Mouse (Mus musculus) embryonic facial prominence, embryonic 15.5 days (tissue): ENCODE results near the gene Zfyve27. TPM values are rescaled to one million over a fixed set of nuclear protein-coding genes. Genes with fewer than 3 reads are reported as not detected.

Source experiments
- ATAC-seq: fragments of 200-750 bp; cut with Nextera tagmentation; 2 replicates; pipeline ENCODE4 v1.8.0; 2017; ENCODE audit warnings: low read depth, moderate TSS enrichment; ENCODE audit not compliant: insufficient number of reproducible peaks, low FRiP score, low TSS enrichment
- H3K27ac ChIP-seq: fragments of 300-500 bp; sonication (generic); replicated peaks from 2 replicates; pipeline ENCODE4 v1.5.1; 2015; ENCODE audit warnings: mild to moderate bottlenecking, inconsistent platforms
- H3K27me3 ChIP-seq: fragments of 300-500 bp; sonication (generic); 2 replicates; pipeline ENCODE4 v1.6.1; 2015; ENCODE audit warnings: inconsistent platforms
- H3K36me3 ChIP-seq: fragments of 300-500 bp; sonication (generic); 2 replicates; pipeline ENCODE4 v1.6.1; 2015; ENCODE audit warnings: mild to moderate bottlenecking, inconsistent platforms
- H3K4me1 ChIP-seq: fragments of 300-500 bp; sonication (generic); 2 replicates; pipeline ENCODE4 v1.6.1; 2015; ENCODE audit warnings: inconsistent platforms
- H3K4me2 ChIP-seq: fragments of 300-500 bp; sonication (generic); replicated peaks from 2 replicates; pipeline ENCODE4 v1.6.1; 2015; ENCODE audit warnings: mild to moderate bottlenecking, inconsistent platforms
- H3K4me3 ChIP-seq: fragments of 300-500 bp; sonication (generic); replicated peaks from 2 replicates; pipeline ENCODE4 v1.5.1; 2015; ENCODE audit warnings: mild to moderate bottlenecking, inconsistent platforms
- H3K9ac ChIP-seq: fragments of 300-500 bp; sonication (generic); 2 replicates; pipeline ENCODE4 v1.6.1; 2015; ENCODE audit warnings: inconsistent platforms
- H3K9me3 ChIP-seq: fragments of 300-500 bp; sonication (generic); replicated peaks from 2 replicates; pipeline ENCODE4 v1.6.1; 2016; ENCODE audit warnings: inconsistent platforms
- WGBS: fragments of 180-500 bp; shearing (Covaris S2); methylation state at CpG from one replicate; pipeline ENCODE4 v1.1.7; 2015; 5-methylcytosine and 5-hydroxymethylcytosine counted together
- polyA plus RNA-seq: library from polyadenylated mRNA; unstranded; fragments of >200 nt; fragmentation: Nextera tagmentation; extraction: Ambion mirVana; gene quantifications from 2 replicates; pipeline ENCODE4 v1.2.1, GENCODE M21; 2015

The Zfyve27 gene
- polyA plus RNA-seq, 1 experiment from 2014 or later = 28.8 TPM

DNA sequence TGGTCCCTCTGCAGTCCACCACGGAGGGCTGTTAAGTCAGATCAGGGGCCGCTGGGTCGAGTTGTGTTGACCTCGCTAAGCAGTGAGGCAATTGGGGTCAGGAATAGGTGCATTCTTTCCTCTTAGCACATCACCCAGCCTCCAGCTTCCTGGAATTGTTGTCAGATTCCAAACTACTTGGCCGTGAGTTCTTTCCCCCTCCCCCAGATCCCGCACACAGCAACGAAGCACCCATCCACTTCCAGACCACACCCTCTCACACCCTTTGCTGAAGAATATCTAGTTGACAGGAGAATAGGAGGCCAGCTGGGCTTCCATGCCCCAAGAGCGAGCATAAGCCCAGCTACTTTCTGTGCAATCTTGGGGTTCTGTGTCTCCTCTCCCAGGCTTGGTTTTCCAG is 48.2 kb downstream of the Zfyve27 start:
- Histone ChIP-seq H3K9me3 (no peaks in the 10 kb centered on the region), H3K9ac (no peak overlapping the region), H3K36me3 (no peaks in the 10 kb centered on the region), H3K27me3 (peaks cover 9% of the 10 kb centered on the region), H3K4me3 (no peak overlapping the region), H3K4me1 (no peaks in the 10 kb centered on the region), H3K27ac (no peak overlapping the region), H3K4me2 (no peak overlapping the region)
- WGBS = 27% methylated on average over 8 of the region's 8 CpGs
- ATAC-seq = no peak

DNA sequence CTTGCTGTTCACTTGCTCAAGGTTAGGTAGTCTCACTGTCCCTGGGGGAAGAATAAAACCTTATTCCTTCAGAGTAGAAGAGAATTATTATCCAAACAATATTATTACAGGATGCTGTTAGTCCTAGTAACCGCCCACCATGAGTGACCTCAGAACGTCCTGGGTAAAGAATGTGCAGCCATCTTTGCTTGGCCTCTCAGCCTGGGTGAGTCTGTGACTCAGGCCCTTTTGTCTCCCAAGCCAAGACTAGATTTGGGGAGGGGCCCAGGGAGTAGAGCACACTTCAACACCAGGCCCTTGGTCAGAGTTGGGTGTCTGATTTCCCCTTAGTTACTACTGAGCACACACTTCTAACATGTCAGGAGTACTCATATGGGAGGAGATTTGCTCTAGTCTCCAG is 50.9 kb downstream of the Zfyve27 start:
- H3K27me3 ChIP-seq = peaks cover 3% of the 10 kb centered on the region

DNA sequence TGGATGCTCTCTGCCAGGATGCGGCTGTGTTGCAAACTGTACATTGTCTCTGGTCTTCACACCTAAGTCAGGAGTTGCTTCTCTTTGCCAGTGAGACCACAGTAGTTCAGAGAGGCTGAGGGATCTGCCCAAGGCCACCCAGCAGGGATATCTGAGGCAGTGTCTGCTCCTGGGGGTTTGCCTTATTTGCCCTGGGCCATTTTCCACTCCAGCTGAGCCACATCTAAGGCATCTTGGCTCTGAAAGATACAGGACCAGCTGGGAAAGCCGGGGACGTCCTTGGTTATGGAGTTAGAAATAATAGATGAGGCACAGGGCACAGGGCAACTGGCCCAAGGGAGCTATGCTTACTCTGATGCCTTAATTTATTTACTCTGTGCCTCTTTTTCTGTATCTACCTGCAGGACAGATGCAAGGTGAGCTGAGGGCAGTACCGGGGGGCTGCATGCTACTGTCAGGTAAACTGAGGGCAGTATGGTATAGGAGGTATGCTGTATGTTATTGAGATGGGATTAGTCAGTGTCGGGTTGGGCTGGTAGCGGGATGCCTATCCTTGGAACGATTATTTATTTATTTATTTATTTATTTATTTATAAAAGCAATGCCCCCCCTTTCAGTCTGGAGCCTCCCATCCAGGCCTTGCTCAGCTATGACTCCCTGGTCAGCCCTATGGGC is 53.1 kb downstream of the Zfyve27 start:
- WGBS = 68% methylated on average over 7 of the region's 7 CpGs

More for the DNA sequence above, 50.9 kb downstream of the Zfyve27 start:
- Histone ChIP-seq H3K9ac (no peak overlapping the region), H3K36me3 (no peaks in the 10 kb centered on the region), H3K4me2 (no peak overlapping the region), H3K27ac (no peak overlapping the region), H3K4me1 (no peaks in the 10 kb centered on the region), H3K4me3 (no peak overlapping the region), H3K9me3 (no peaks in the 10 kb centered on the region)
- ATAC-seq = no peak
- WGBS = 82% methylated on average over 2 of the region's 2 CpGs

DNA sequence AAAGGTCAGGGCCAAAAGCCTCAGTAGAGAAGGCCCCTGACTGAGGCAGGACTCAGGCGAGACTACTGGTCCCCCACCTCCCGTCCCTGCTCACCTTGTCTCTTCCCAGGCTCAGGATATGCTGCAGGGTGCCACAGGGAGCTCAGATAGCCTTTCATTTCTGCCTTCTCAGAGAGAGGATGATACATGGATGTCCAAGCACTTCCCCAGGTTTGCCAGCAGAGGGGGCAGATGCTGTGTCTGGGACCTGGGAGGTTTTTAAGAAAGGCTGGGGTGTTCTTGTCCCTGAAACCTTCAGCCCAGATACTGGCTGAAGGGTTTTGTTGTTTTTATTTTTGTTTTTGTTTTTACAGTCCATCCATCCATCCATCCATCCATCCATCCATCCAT is 53.6 kb downstream of the Zfyve27 start:
- no peaks in the 10 kb centered on the region for H3K9me3 ChIP-seq
- H3K4me3 ChIP-seq = no peak overlapping the region
- H3K4me2 ChIP-seq = no peak overlapping the region
- ATAC-seq = no peak
- H3K27me3 ChIP-seq = no peaks in the 10 kb centered on the region; the same call in 1 of the 2 replicates
- H3K27ac ChIP-seq = no peak overlapping the region
- no peaks in the 10 kb centered on the region for H3K36me3 ChIP-seq
- no peak overlapping the region for H3K9ac ChIP-seq
- WGBS = 3% methylated on average over 2 of the region's 2 CpGs
- H3K4me1 ChIP-seq = no peaks in the 10 kb centered on the region

More for the DNA sequence above, 53.1 kb downstream of the Zfyve27 start:
- no peak overlapping the region for H3K9ac ChIP-seq
- H3K27ac ChIP-seq = no peak overlapping the region
- H3K36me3 ChIP-seq = no peaks in the 10 kb centered on the region
- no peak overlapping the region for H3K4me3 ChIP-seq
- no peaks in the 10 kb centered on the region for H3K9me3 ChIP-seq
- no peaks in the 10 kb centered on the region for H3K4me1 ChIP-seq
- ATAC-seq = no peak
- H3K27me3 ChIP-seq = no peaks in the 10 kb centered on the region; the same call in 1 of the 2 replicates
- H3K4me2 ChIP-seq = no peak overlapping the region

DNA sequence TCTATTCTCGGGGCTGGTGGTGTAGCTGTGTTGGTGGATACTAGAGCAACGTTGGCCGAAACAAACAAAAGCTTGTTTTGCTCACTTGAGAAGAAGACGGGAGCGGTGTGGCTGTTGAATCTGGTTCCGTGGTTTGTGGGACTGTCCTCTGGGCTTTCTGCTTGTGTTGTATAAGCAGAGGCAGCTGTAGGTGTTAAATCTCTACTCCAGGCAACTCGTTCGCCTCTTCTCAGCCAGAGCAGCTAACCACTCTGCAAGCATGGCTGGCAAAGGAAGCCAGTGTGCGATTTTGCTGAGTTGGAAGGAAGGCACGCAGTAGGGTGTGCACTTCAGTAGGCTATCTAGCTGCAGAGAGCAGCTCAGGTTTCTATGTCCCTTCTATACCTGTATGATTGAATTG is 62.7 kb downstream of the Zfyve27 start:
- H3K9me3 ChIP-seq = no peaks in the 10 kb centered on the region
- no peak overlapping the region for H3K4me3 ChIP-seq
- H3K9ac ChIP-seq = no peak overlapping the region
- no peak for ATAC-seq
- H3K4me1 ChIP-seq = 0 out of 2 replicates have a peak, but pooled peaks cover 5% of the 10 kb centered on the region
- no peak overlapping the region for H3K27ac ChIP-seq
- 65% methylated on average over 10 of the region's 10 CpGs for whole genome bisulfite sequencing
- no peaks in the 10 kb centered on the region for H3K27me3 ChIP-seq
- H3K4me2 ChIP-seq = no peak overlapping the region
- no peaks in the 10 kb centered on the region for H3K36me3 ChIP-seq

DNA sequence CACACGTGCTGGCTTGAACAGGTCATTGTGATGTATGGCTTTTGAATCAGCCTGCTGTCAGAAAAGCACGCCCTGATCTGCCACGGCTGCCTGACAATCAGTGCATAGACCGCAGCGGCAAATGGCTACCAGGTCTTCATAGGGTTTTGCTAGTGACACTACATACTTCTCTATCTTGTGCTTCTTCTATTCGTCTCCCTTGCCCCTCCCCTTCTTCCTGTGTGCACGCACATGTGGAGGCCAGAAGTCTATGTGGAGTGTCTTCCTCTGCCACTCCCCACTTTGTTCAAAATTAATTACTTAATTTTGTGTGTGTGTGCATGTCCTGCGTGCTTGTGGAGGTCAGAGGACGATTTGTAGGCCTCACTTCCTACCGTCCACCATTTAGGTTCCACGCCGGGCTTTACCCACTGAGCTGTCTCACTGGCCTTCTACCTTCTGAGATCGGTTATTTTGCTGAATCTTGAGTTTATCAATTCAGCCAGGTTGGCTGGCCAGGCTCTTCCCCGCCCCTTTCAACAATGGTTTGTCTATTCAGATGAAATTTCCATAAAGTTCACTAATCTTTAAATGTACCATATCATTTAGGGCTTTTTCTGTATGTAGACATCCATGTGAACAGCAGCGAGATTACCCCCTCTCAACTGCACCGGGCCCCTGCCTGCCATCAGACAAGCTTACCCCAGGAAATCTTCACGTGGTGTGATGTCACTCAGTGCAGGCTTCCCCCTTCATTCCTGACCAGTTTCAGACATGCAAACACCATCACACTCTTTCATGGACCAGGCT is 65.9 kb downstream of the Zfyve27 start:
- 70% methylated on average over 17 of the region's 17 CpGs for WGBS
- ATAC-seq = no peak
- Histone ChIP-seq H3K4me2 (no peak overlapping the region), H3K9ac (no peak overlapping the region), H3K4me1 (0 out of 2 replicates have a peak, but pooled peaks cover 5% of the 10 kb centered on the region), H3K27me3 (no peaks in the 10 kb centered on the region), H3K9me3 (no peaks in the 10 kb centered on the region), H3K27ac (no peak overlapping the region), H3K4me3 (no peak overlapping the region), H3K36me3 (no peaks in the 10 kb centered on the region)

DNA sequence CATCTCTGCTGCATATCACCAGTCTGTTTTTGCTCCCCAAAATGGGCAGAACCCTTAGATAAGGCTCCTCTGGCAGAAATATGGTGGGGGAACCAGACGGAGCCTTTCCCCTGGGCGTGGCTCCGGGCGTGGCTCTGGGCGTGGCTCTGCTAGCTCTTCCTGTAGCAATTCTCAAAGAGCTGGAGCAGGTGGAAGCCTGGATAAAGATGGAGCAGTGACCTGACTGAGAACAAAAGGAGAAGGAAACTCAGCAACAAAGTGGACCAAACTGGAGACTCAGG is 66.5 kb downstream of the Zfyve27 start:
- no peak overlapping the region for H3K4me2 ChIP-seq
- no peak overlapping the region for H3K4me3 ChIP-seq
- no peaks in the 10 kb centered on the region for H3K36me3 ChIP-seq
- no peak overlapping the region for H3K27ac ChIP-seq
- ATAC-seq = no peak
- H3K9me3 ChIP-seq = no peaks in the 10 kb centered on the region
- 0 out of 2 replicates have a peak, but pooled peaks cover 5% of the 10 kb centered on the region for H3K4me1 ChIP-seq
- H3K9ac ChIP-seq = no peak overlapping the region
- H3K27me3 ChIP-seq = no peaks in the 10 kb centered on the region
- 61% methylated on average over 5 of the region's 5 CpGs for WGBS

DNA sequence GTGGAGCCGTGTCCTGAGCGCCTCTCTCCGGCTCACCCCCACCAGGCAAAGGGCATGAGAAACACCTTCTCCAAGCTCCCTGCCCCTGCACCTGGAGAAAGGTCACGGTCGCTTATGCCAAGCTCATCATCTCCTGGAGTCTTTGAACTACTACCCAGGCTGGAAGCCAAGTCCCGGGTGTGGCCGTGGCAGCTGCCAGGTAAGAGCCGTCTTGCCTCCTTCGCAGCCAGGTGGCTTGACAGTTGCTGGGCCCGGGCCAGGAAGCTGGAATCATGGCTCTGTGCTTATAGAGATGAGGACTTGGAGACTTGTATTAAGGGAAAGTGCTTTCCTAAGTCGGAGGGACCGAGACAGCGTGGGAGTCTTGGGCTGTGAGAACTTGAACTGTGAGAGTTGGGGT is 67.2 kb downstream of the Zfyve27 start:
- Histone ChIP-seq H3K4me1 (0 out of 2 replicates have a peak, but pooled peaks cover 5% of the 10 kb centered on the region), H3K36me3 (no peaks in the 10 kb centered on the region), H3K27me3 (no peaks in the 10 kb centered on the region), H3K4me2 (no peak overlapping the region), H3K9me3 (no peaks in the 10 kb centered on the region), H3K4me3 (no peak overlapping the region), H3K9ac (no peak overlapping the region), H3K27ac (no peak overlapping the region)
- 77% methylated on average over 13 of the region's 13 CpGs for WGBS
- 0 out of 2 replicates have a peak, but pooled peaks have one; percentile 34 for ATAC-seq

DNA sequence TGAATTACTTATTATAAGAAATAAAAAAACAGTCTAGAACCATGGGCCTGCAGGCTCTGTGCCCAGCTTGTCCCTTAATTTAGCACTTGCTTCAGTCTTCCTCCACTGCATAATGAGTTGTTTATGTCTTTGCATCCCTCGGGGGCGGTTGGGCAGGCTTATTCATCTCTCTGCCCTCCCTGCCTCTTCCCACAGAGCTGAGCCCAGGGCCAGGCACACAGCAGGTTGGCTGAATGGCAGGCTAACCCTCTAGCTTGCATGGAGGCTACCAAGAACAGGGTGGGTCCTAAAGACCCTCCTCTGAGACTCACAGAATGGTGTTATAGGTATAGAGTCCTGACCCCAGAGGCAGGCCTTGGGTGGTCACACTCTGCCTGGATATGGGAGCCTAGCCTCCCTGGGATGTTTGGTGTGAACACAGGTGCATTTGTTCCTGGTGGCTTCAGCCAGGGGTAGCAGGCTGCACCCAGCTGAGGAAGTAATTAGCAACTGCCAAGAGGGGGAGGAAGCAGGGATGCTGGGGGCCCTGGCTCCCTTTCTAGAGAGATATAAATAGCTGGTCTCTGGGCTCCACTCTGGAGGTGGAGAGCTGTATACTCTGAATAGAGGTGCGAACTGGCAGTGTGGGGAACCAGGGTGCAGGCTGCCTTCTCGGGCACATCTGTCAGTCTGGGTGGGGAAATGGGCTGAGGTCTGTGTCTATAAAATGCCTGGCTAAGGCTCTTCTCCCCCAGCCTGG is 74.0 kb downstream of the Zfyve27 start:
- H3K4me2 ChIP-seq = no peak overlapping the region
- H3K27me3 ChIP-seq = no peaks in the 10 kb centered on the region
- H3K9me3 ChIP-seq = no peaks in the 10 kb centered on the region
- H3K27ac ChIP-seq = no peak overlapping the region
- no peak overlapping the region for H3K9ac ChIP-seq
- H3K36me3 ChIP-seq = no peaks in the 10 kb centered on the region
- ATAC-seq = peak; percentile 58
- H3K4me3 ChIP-seq = no peak overlapping the region
- WGBS = 22% methylated on average over 4 of the region's 4 CpGs
- H3K4me1 ChIP-seq = peaks cover 10% of the 10 kb centered on the region

DNA sequence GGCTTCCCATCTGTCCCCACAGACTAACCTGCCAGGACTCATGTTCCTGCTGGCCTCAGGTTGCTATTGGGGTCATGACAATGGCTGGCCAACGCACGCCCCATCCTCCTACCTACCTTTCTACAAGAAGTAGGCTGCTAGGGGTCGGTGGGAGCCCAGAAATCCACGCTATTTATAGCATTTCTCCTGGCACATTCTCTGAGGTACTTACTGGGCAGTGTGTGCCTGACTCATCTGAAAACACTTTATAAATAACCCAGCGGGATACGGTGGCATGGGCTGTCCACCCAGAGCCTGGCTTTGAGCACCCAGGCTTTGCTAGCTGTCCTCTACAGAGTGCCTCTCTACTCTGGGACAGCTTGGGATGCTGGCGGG is 74.6 kb downstream of the Zfyve27 start:
- Histone ChIP-seq H3K9ac (no peak overlapping the region), H3K36me3 (no peaks in the 10 kb centered on the region), H3K27me3 (no peaks in the 10 kb centered on the region), H3K4me3 (no peak overlapping the region), H3K4me1 (peaks cover 10% of the 10 kb centered on the region), H3K27ac (no peak overlapping the region), H3K4me2 (no peak overlapping the region), H3K9me3 (no peaks in the 10 kb centered on the region)
- no peak for ATAC-seq
- 64% methylated on average over 7 of the region's 7 CpGs for WGBS

DNA sequence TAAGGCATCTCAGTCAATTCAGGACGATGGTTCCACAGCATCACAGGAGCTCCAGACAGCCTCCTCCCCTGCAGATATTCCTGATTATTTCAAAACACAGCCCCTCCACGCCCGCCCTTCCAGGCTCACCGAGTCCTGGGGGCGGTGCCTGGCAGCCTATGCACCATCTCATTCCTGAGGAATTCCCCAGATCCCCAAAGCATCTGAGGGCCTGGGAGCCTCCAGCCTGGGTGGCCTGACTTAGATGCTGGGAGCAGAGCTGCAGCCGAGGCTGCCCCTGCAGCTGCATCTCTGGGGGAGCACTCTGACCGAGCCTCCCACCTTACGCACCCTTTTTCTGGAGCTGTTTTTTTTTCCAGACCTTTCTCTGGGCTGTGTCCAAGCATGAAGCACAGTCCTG is 77.1 kb downstream of the Zfyve27 start:
- WGBS = 25% methylated on average over 8 of the region's 8 CpGs
- Histone ChIP-seq H3K9ac (no peak overlapping the region), H3K27ac (no peak overlapping the region), H3K27me3 (no peaks in the 10 kb centered on the region), H3K36me3 (no peaks in the 10 kb centered on the region), H3K4me1 (peaks cover 10% of the 10 kb centered on the region), H3K9me3 (no peaks in the 10 kb centered on the region), H3K4me3 (no peak overlapping the region), H3K4me2 (no peak overlapping the region)
- no peak for ATAC-seq
